Mouse (Mus musculus) hindbrain, embryonic 10.5 days (tissue): ENCODE data around the gene Krit1. TPM values are rescaled to one million over a fixed set of nuclear protein-coding genes. Genes with fewer than 3 reads are reported as not detected.

Source experiments
- polyA plus RNA-seq: library from polyadenylated mRNA; unstranded; fragments of >200 nt; fragmentation: Nextera tagmentation; extraction: Ambion mirVana; gene quantifications from 2 replicates; pipeline ENCODE4 v1.2.1, GENCODE M21; 2016

Gene Krit1
- polyA plus RNA-seq, 1 experiment from 2014 or later = 58.4 TPM

Other genes with a start within 250 kb of the Krit1 start
- gene 1700109H08Rik, start 231.6 kb upstream of the Krit1 start, polyA plus RNA-seq = 2.7 and 4.0 TPM in 2 replicates
- gene Pex1, start 207.1 kb upstream of the Krit1 start, polyA plus RNA-seq = 16.9 and 17.2 TPM in 2 replicates
- gene Rbm48, start 206.6 kb upstream of the Krit1 start, polyA plus RNA-seq = 11.1 and 14.3 TPM in 2 replicates
- not detected in 2 replicates for gene Tmbim7, start 152.0 kb upstream of the Krit1 start, polyA plus RNA-seq
- gene Gatad1, start 146.0 kb upstream of the Krit1 start, polyA plus RNA-seq = 76.4 and 78.7 TPM in 2 replicates
- 9.3 and 13.1 TPM in 2 replicates for gene Ankib1, start 259 bp upstream of the Krit1 start, polyA plus RNA-seq
- 0.08 TPM in 1 of 2 replicates, not detected in the other for gene Lrrd1, start 42.0 kb downstream of the Krit1 start, polyA plus RNA-seq
- 7.9 and 8.6 TPM in 2 replicates for gene Mterf1a, start 90.7 kb downstream of the Krit1 start, polyA plus RNA-seq
- gene Akap9, start 124.9 kb downstream of the Krit1 start, polyA plus RNA-seq = 122 and 125 TPM in 2 replicates